Mouse (Mus musculus): ENCODE results near the gene Akt1.

DNA sequence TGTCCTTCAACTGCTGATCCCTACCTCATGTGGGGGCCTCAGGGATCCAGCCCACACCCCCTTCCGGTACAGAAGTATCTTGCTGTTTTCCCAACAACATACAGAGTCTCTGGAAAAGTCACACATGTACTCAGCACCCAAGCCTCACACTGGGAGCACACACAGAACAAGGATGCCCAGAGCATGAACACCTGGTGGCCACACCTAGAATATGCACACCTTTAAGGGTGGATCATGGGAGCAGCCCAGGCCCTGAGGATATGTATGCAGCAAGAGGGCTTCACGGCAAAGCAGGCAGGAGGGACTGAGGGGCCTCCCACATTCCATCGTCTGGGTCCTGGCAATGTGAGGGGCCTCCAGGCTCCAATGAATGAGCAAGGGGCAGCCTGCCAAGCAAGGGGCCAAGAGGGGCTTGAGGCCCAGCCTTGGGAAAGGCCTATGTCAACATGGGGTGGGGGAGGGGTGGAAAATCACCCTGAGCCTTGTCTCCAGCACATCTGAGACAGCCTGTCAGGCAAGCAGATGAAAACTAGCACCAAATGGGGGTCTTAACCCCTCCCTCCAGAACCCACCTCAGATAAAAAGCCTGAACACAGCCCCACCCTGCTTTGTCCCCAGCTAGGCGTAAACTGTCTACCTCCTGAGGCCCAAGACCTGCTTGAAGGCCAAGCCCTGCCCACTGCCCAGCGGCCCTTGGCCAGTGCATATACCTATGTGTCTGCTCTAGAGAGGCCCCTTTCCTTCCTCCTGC is 13.9 kb downstream of the Akt1 start:
- TF ChIP-seq GATA2 (IDR thresholded peaks at IDR 0.05; ENCODE audit: borderline replicate concordance, low read depth, low read length) (no peak), CTCF (IDR thresholded peaks at IDR 0.05; ENCODE audit: low read depth, low read length) (no peak), POLR2AphosphoS5 (IDR thresholded peaks at IDR 0.05; ENCODE audit: insufficient replicate concordance, low read depth, low read length) (no peak), GATA1 (IDR thresholded peaks at IDR 0.05; ENCODE audit: borderline replicate concordance, low read length) (no peak), TAL1 (conservative IDR thresholded peaks at IDR 0.05; ENCODE audit: low read depth, low read length) (no peak)

Measured in G1E (cell line).